Mouse (Mus musculus) C2C12 (cell line): ENCODE measurements around the gene Ssc4d. TPM values are rescaled to one million over a fixed set of nuclear protein-coding genes. Genes with fewer than 3 reads are reported as not detected.

ENCODE experiments used
- H3K27me3 ChIP-seq: one replicate; pipeline ENCODE4 v1.6.1; 2011; ENCODE audit not compliant: control insufficient read depth, insufficient read depth, insufficient read length
- H3K36me3 ChIP-seq: one replicate; pipeline ENCODE4 v1.6.1; 2011; ENCODE audit not compliant: control insufficient read depth, insufficient read depth
- H3K4me3 ChIP-seq: one replicate; pipeline ENCODE4 v1.5.1; 2011; ENCODE audit warnings: mild to moderate bottlenecking, control low read depth; ENCODE audit not compliant: poor library complexity, insufficient read depth, severe bottlenecking
- H3K79me2 ChIP-seq: one replicate; pipeline ENCODE4 v1.6.1; 2011; ENCODE audit not compliant: control insufficient read depth, insufficient read depth
- H3K79me3 ChIP-seq: one replicate; pipeline ENCODE4 v1.6.1; 2011; ENCODE audit warnings: low read depth, control low read depth
- H3ac ChIP-seq: one replicate; pipeline ENCODE3; 2011; ENCODE audit warnings: low read depth; ENCODE audit not compliant: control insufficient read depth, insufficient read length
- CEBPB ChIP-seq: IDR thresholded peaks from one replicate; pipeline ENCODE4 v1.6.1; 2011; ENCODE audit warnings: low read depth, mild to moderate bottlenecking, control low read depth, moderate library complexity
- CTCF ChIP-seq: IDR thresholded peaks from one replicate; pipeline ENCODE4 v1.5.1; 2011; ENCODE audit not compliant: control insufficient read depth, insufficient read depth, insufficient read length
- FOSL1 ChIP-seq: IDR thresholded peaks from one replicate; pipeline ENCODE4 v1.8.0; 2011; ENCODE audit warnings: mild to moderate bottlenecking, low read length; ENCODE audit not compliant: poor library complexity, insufficient read depth, severe bottlenecking
- MAX ChIP-seq: IDR thresholded peaks from one replicate; pipeline ENCODE4 v1.6.1; 2011; ENCODE audit warnings: mild to moderate bottlenecking, control low read depth
- MYOD1 ChIP-seq: IDR thresholded peaks from one replicate; pipeline ENCODE4 v1.6.1; 2011; ENCODE audit warnings: low read depth; ENCODE audit not compliant: control insufficient read depth, insufficient read length
- MYOG ChIP-seq: IDR thresholded peaks from one replicate; pipeline ENCODE4 v1.6.1; 2011; ENCODE audit not compliant: control insufficient read depth, insufficient read length; ENCODE audit errors: extremely low read depth
- USF1 ChIP-seq: IDR thresholded peaks from one replicate; pipeline ENCODE4 v1.6.1; 2011; ENCODE audit warnings: low read depth, mild to moderate bottlenecking, control low read depth, moderate library complexity
- polyA plus RNA-seq: library from polyadenylated mRNA; unstranded; fragments of >200 nt; fragmentation: generic; extraction: Trizol; gene quantifications from one replicate; pipeline ENCODE4 v1.2.1, GENCODE M21; 2012; ENCODE audit warnings: missing spikeins

The Ssc4d gene
- polyA plus RNA-seq, 1 experiment: 3.6 TPM

DNA sequence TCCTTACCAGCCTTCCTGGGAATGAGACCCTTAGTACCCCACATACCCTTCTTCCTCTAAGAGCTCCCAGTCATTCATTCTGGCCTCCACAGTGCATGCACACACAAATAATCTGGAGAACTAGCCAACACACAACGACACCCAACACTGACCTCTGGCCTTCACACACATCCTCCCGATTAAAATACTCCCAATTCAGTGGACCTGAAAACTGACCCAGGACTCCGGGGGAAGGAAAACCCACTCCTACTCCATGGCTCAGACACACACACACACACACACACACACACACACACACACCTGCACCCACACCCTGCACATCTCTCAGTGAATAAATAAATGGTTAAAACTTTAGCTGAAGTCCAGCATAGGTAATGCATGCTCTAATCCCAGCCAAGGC lies 54.4 kb downstream of the Ssc4d start:
- no peak for TF ChIP-seq MAX
- TF ChIP-seq CTCF: no peak
- no peak for TF ChIP-seq FOSL1
- TF ChIP-seq MYOD1: no peak
- no peak for TF ChIP-seq CEBPB
- no peak for TF ChIP-seq USF1
- TF ChIP-seq MYOG: no peak
- Histone ChIP-seq H3K79me2 (peaks cover 100% of the 10 kb centered on the region), H3K27me3 (no peaks in the 10 kb centered on the region), H3K4me3 (no peak overlapping the region), H3K79me3 (peaks cover 97% of the 10 kb centered on the region), H3K36me3 (peaks cover 89% of the 10 kb centered on the region), H3ac (no peak overlapping the region)

GRCm38 (mm10) chr5:135918593-135918992 lies 55.7 kb downstream of the Ssc4d start:
- H3K36me3 ChIP-seq: peaks cover 89% of the 10 kb centered on the region
- peaks cover 100% of the 10 kb centered on the region for H3K79me2 ChIP-seq
- no peak overlapping the region for H3K4me3 ChIP-seq
- H3K27me3 ChIP-seq: no peaks in the 10 kb centered on the region
- H3ac ChIP-seq: no peak overlapping the region
- TF ChIP-seq MAX (no peak), CTCF (no peak), MYOG (no peak), USF1 (no peak), CEBPB (no peak), MYOD1 (no peak), FOSL1 (no peak)
- H3K79me3 ChIP-seq: peaks cover 98% of the 10 kb centered on the region

- no peaks in the 10 kb centered on the region for H3K27me3 ChIP-seq
- H3K79me2 ChIP-seq: peaks cover 100% of the 10 kb centered on the region
- H3ac ChIP-seq: no peak overlapping the region
- H3K36me3 ChIP-seq: peaks cover 87% of the 10 kb centered on the region
- peaks cover 98% of the 10 kb centered on the region for H3K79me3 ChIP-seq
- H3K4me3 ChIP-seq: no peak overlapping the region
- TF ChIP-seq CEBPB: no peak
- no peak for TF ChIP-seq MYOG
- no peak for TF ChIP-seq MAX
- TF ChIP-seq FOSL1: no peak
- peak; percentile 27 for TF ChIP-seq MYOD1
- TF ChIP-seq CTCF: no peak
- no peak for TF ChIP-seq USF1
Observed at GRCm38 (mm10) chr5:135918059-135918437, 56.3 kb downstream of the Ssc4d start.

GRCm38 (mm10) chr5:135917327-135918058 lies 56.8 kb downstream of the Ssc4d start:
- peaks cover 97% of the 10 kb centered on the region for H3K79me3 ChIP-seq
- H3K36me3 ChIP-seq: peaks cover 84% of the 10 kb centered on the region
- no peak overlapping the region for H3ac ChIP-seq
- no peak overlapping the region for H3K4me3 ChIP-seq
- H3K79me2 ChIP-seq: peaks cover 100% of the 10 kb centered on the region
- no peaks in the 10 kb centered on the region for H3K27me3 ChIP-seq
- TF ChIP-seq USF1: no peak
- no peak for TF ChIP-seq MYOG
- TF ChIP-seq CTCF: no peak
- no peak for TF ChIP-seq FOSL1
- no peak for TF ChIP-seq MAX
- no peak for TF ChIP-seq CEBPB
- TF ChIP-seq MYOD1: no peak

GRCm38 (mm10) chr5:135916601-135917000 lies 57.7 kb downstream of the Ssc4d start:
- H3K4me3 ChIP-seq: no peak overlapping the region
- no peak overlapping the region for H3ac ChIP-seq
- H3K79me3 ChIP-seq: peaks cover 91% of the 10 kb centered on the region
- H3K79me2 ChIP-seq: peaks cover 100% of the 10 kb centered on the region
- no peaks in the 10 kb centered on the region for H3K27me3 ChIP-seq
- peaks cover 80% of the 10 kb centered on the region for H3K36me3 ChIP-seq
- TF ChIP-seq USF1 (no peak), MYOD1 (no peak), MYOG (no peak)

- peaks cover 100% of the 10 kb centered on the region for H3K79me2 ChIP-seq
- no peak overlapping the region for H3K4me3 ChIP-seq
- H3K79me3 ChIP-seq: peaks cover 91% of the 10 kb centered on the region
- H3K27me3 ChIP-seq: no peaks in the 10 kb centered on the region
- no peak for TF ChIP-seq CTCF
- no peak for TF ChIP-seq MYOD1
- TF ChIP-seq MYOG: no peak
- no peak for TF ChIP-seq CEBPB
- no peak for TF ChIP-seq MAX
- TF ChIP-seq USF1: no peak
- no peak for TF ChIP-seq FOSL1
- H3K36me3 ChIP-seq: peaks cover 80% of the 10 kb centered on the region
- H3ac ChIP-seq: no peak overlapping the region
Observed at GRCm38 (mm10) chr5:135916051-135916565, 58.2 kb downstream of the Ssc4d start.
